Mouse (Mus musculus): ENCODE measurements around the gene Gsdma. TPM values are rescaled to one million over a fixed set of nuclear protein-coding genes. Genes with fewer than 3 reads are reported as not detected.

Gene Gsdma
- polyA plus RNA-seq, 1 experiment from 2014 or later, result not detected

DNA sequence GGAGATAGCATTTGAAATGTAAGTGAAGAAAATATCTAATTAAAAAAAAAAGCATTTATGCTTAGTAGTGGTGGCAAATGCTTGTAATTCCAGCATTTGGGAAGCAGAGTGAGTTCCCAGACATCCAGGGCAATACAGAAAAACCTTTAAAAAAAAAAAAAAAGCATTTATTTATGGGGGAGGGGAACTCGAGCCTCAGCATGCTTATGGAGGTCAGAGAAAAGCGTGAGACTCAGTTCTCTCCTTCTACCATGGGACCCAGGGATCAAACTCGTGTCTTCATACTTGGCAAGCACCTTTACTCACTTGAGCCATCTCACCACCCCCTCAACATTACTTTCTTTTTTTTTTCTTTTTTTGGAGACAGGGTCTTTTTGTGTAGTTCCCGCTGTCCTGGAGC is 17.0 kb downstream of the Gsdma start:
- 76% methylated on average over 4 of the region's 4 CpGs for WGBS
- H3K9ac ChIP-seq (ENCODE audit: low read length), result no peak overlapping the region
- H3K4me2 ChIP-seq (ENCODE audit: low read length), result no peak overlapping the region
- peaks cover 2 to 9% of the 10 kb centered on the region in 2 experiments; a peak in 3 of 4 replicates for H3K4me1 ChIP-seq (ENCODE audit: control insufficient read depth in 2 of 2, insufficient read depth in 2 of 2, low read length in 2 of 2)
- no peak for ATAC-seq (ENCODE audit: insufficient number of reproducible peaks, insufficient read depth, low FRiP score, low read depth)
- H3K36me3 ChIP-seq (ENCODE audit: control insufficient read depth, insufficient read depth, low read length), result peaks cover 15% of the 10 kb centered on the region
- H3K27ac ChIP-seq (replicated peaks in 1 of 2; ENCODE audit: control insufficient read depth in 1 of 2, insufficient read depth in 1 of 2, low read depth in 2 of 2, low read length in 2 of 2), result no peak overlapping the region
- H3K4me3 ChIP-seq (ENCODE audit: control insufficient read depth in 1 of 2, insufficient read depth in 1 of 2, low read depth in 1 of 2, low read length in 2 of 2), result no peak overlapping the region
- no peaks in the 10 kb centered on the region for H3K27me3 ChIP-seq (ENCODE audit: control insufficient read depth, insufficient read depth, low read length)
- no peaks in the 10 kb centered on the region for H3K9me3 ChIP-seq (ENCODE audit: control insufficient read depth, low read length)

DNA sequence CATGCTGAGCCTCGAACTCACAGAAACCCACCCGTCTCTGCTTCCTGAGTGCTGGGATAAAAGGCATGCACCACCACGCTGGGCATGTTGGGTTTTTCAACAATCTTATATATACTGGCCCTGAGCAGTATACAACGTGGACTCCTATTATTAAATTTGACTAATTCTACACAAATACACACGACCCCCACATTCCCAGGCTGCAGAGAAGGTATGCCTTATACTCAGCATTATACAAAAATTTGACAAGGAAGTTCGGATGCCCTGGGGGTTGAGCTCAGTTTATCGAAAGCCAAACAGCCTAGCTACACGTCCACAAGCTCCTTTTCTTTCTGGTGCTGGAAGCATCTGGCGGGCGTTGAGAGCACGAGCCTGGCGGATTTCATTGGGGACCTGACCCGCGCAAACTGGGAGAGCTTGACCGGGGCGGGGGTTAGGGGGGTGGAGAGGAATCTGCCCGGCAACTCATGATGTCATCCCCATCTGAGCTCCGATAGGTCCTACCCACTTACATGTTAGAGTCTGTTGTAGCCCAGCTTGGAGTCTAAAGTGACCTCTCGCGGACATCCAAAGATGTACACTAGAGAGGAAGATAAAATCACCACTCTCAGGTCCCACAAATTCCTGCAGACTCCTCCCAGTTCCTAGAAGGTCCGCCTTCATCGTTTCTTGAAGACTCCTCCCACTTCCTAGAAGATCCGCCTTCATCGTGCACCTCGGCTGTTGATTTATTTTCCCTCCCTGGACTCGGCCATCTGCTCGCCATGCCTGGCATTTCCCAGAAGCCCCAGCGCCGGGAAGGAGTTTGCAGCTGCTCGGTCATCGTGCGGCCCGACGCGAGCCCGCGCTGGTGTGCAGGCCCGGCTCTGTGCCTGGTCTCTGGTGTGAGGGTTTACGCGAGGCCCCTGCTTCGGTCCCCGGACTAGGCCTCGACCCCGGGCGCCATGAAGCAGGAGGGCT is 17.9 kb downstream of the Gsdma start, which contains the start of gene Psmd3:
Gene Psmd3 (plus strand): TSS at position 769 of the 960 bp plus-strand sequence.
- Histone ChIP-seq H3K4me2 (ENCODE audit: low read length) (peak within 1 kb of the TSS; percentile 92), H3K27me3 (ENCODE audit: control insufficient read depth, insufficient read depth, low read length) (no peaks in the 10 kb centered on the region), H3K9ac (ENCODE audit: low read length) (peak within 1 kb of the TSS; percentile 99), H3K4me1 (ENCODE audit: control insufficient read depth in 2 of 2, insufficient read depth in 2 of 2, low read length in 2 of 2) (peaks cover 2 to 9% of the 10 kb centered on the region in 2 experiments; a peak in 3 of 4 replicates), H3K9me3 (ENCODE audit: control insufficient read depth, low read length) (no peaks in the 10 kb centered on the region), H3K36me3 (ENCODE audit: control insufficient read depth, insufficient read depth, low read length) (peaks cover 24% of the 10 kb centered on the region), H3K27ac (replicated peaks in 1 of 2; ENCODE audit: control insufficient read depth in 1 of 2, insufficient read depth in 1 of 2, low read depth in 2 of 2, low read length in 2 of 2) (peak within 1 kb of the TSS; percentile 66 to 72), H3K4me3 (ENCODE audit: control insufficient read depth in 1 of 2, insufficient read depth in 1 of 2, low read depth in 1 of 2, low read length in 2 of 2) (peak within 1 kb of the TSS; percentile 93 to 100)
- 4% methylated on average over 45 of the region's 45 CpGs for WGBS
- ATAC-seq (ENCODE audit: insufficient number of reproducible peaks, insufficient read depth, low FRiP score, low read depth), result peak; percentile 90

DNA sequence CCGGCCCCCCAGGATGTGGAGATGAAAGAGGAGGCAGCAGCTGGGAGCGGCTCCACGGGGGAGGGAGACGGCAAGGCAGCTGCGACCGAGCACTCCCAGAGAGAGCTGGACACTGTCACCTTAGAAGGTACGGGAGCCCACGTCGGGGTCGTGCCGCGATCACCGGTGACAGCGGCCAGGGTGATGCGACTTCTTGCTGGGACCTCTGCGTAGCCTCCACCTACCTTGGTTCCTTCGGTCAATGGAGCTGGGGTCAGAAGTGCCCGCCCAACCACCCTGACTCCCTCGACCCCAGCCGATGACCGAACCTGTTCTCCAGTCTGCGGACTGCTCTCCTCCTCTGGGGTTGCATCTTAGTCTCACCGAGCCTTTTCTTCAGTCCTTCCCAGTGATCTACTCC is 18.7 kb downstream of the Gsdma start:
- Histone ChIP-seq H3K27me3 (ENCODE audit: control insufficient read depth, insufficient read depth, low read length) (no peaks in the 10 kb centered on the region), H3K4me3 (ENCODE audit: control insufficient read depth in 1 of 2, insufficient read depth in 1 of 2, low read depth in 1 of 2, low read length in 2 of 2) (peak overlapping the region; percentile 93 to 100), H3K36me3 (ENCODE audit: control insufficient read depth, insufficient read depth, low read length) (peaks cover 31% of the 10 kb centered on the region), H3K27ac (replicated peaks in 1 of 2; ENCODE audit: control insufficient read depth in 1 of 2, insufficient read depth in 1 of 2, low read depth in 2 of 2, low read length in 2 of 2) (peak overlapping the region; percentile 2 to 72), H3K4me2 (ENCODE audit: low read length) (peak overlapping the region; percentile 92), H3K9ac (ENCODE audit: low read length) (peak overlapping the region; percentile 99), H3K4me1 (ENCODE audit: control insufficient read depth in 2 of 2, insufficient read depth in 2 of 2, low read length in 2 of 2) (peaks cover 2 to 9% of the 10 kb centered on the region in 2 experiments; a peak in 3 of 4 replicates), H3K9me3 (ENCODE audit: control insufficient read depth, low read length) (no peaks in the 10 kb centered on the region)
- whole genome bisulfite sequencing, result 0% methylated on average over 23 of the region's 23 CpGs
- ATAC-seq (ENCODE audit: insufficient number of reproducible peaks, insufficient read depth, low FRiP score, low read depth), result peak; percentile 7; the same call in 1 of the 2 replicates

DNA sequence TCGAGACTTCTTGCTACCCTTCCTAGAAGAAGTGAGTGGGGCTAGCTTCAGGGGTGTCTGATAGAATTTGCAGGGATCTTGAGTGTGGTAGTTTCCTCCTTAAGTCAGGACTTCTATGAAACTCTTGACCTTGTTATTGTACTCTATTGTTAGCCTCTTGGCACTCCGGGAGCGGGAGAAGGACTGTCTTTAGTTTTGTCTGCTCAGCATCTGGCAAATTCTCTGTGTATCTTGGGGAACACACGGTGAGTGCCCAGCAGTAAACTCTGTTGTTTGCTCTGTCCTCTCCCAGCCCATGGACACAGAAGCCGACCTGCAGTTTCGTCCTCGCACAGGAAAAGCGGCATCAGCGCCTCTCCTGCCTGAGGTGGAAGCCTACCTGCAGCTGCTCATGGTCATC is 21.5 kb downstream of the Gsdma start:
- Histone ChIP-seq H3K36me3 (ENCODE audit: control insufficient read depth, insufficient read depth, low read length) (peaks cover 56% of the 10 kb centered on the region), H3K27me3 (ENCODE audit: control insufficient read depth, insufficient read depth, low read length) (no peaks in the 10 kb centered on the region), H3K4me2 (ENCODE audit: low read length) (no peak overlapping the region), H3K9ac (ENCODE audit: low read length) (no peak overlapping the region), H3K4me1 (ENCODE audit: control insufficient read depth in 2 of 2, insufficient read depth in 2 of 2, low read length in 2 of 2) (peaks cover 2 to 9% of the 10 kb centered on the region in 2 experiments; a peak in 3 of 4 replicates), H3K27ac (replicated peaks in 1 of 2; ENCODE audit: control insufficient read depth in 1 of 2, insufficient read depth in 1 of 2, low read depth in 2 of 2, low read length in 2 of 2) (no peak overlapping the region), H3K9me3 (ENCODE audit: control insufficient read depth, low read length) (no peaks in the 10 kb centered on the region), H3K4me3 (ENCODE audit: control insufficient read depth in 1 of 2, insufficient read depth in 1 of 2, low read depth in 1 of 2, low read length in 2 of 2) (no peak overlapping the region)
- WGBS, result 92% methylated on average over 9 of the region's 9 CpGs
- ATAC-seq (ENCODE audit: insufficient number of reproducible peaks, insufficient read depth, low FRiP score, low read depth), result no peak

DNA sequence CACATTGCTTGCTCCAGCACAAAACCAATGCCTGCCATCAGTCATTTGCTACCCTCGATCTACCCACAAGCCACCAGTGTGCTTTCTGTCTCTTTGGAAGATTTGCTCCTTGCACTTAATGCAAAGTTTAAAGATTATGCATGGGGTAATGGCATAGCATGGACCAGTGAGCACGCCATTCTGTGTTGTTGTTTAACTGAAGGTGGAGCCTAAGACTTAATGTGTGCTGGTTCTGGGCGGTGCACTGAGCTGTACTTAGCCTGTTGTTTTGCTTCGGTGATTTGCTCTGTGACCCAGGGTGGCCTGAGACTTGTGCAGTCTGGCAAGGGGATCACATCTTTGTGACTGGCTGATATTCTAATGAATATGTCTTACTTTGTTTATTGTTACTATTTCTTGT is 22.8 kb downstream of the Gsdma start:
- Histone ChIP-seq H3K9me3 (ENCODE audit: control insufficient read depth, low read length) (no peaks in the 10 kb centered on the region), H3K4me1 (ENCODE audit: control insufficient read depth in 2 of 2, insufficient read depth in 2 of 2, low read length in 2 of 2) (peaks cover 0 to 9% of the 10 kb centered on the region in 2 experiments; a peak in 2 of 4 replicates), H3K27me3 (ENCODE audit: control insufficient read depth, insufficient read depth, low read length) (no peaks in the 10 kb centered on the region), H3K27ac (replicated peaks in 1 of 2; ENCODE audit: control insufficient read depth in 1 of 2, insufficient read depth in 1 of 2, low read depth in 2 of 2, low read length in 2 of 2) (no peak overlapping the region), H3K4me3 (ENCODE audit: control insufficient read depth in 1 of 2, insufficient read depth in 1 of 2, low read depth in 1 of 2, low read length in 2 of 2) (no peak overlapping the region), H3K9ac (ENCODE audit: low read length) (no peak overlapping the region), H3K4me2 (ENCODE audit: low read length) (no peak overlapping the region), H3K36me3 (ENCODE audit: control insufficient read depth, insufficient read depth, low read length) (peaks cover 69% of the 10 kb centered on the region)
- no peak for ATAC-seq (ENCODE audit: insufficient number of reproducible peaks, insufficient read depth, low FRiP score, low read depth)
- 89% methylated on average over 4 of the region's 4 CpGs for WGBS

DNA sequence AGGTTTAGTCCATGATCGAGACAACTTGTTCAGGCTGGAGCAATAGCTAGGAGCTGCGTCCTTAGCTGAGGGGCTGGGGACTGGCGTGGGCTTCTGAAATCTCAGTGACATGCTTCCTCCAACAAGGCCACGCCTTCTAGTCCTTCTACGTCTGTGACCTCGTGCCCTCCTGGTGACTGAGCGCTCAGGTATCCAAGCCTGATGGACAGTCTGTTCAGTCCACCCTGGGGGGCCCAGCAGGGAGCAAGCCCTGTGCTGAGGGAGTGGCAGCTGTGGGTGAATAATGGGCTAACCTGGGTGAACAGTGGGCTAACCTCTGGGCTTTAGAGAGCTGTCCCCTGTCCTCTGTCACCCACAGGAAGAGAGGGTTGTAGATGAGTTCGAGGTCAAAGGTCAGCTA is 23.9 kb downstream of the Gsdma start:
- Histone ChIP-seq H3K9me3 (ENCODE audit: control insufficient read depth, low read length) (no peaks in the 10 kb centered on the region), H3K27ac (replicated peaks in 1 of 2; ENCODE audit: control insufficient read depth in 1 of 2, insufficient read depth in 1 of 2, low read depth in 2 of 2, low read length in 2 of 2) (no peak overlapping the region), H3K9ac (ENCODE audit: low read length) (no peak overlapping the region), H3K4me1 (ENCODE audit: control insufficient read depth in 2 of 2, insufficient read depth in 2 of 2, low read length in 2 of 2) (peaks cover 0 to 9% of the 10 kb centered on the region in 2 experiments; a peak in 2 of 4 replicates), H3K27me3 (ENCODE audit: control insufficient read depth, insufficient read depth, low read length) (no peaks in the 10 kb centered on the region), H3K36me3 (ENCODE audit: control insufficient read depth, insufficient read depth, low read length) (peaks cover 80% of the 10 kb centered on the region), H3K4me3 (ENCODE audit: control insufficient read depth in 1 of 2, insufficient read depth in 1 of 2, low read depth in 1 of 2, low read length in 2 of 2) (no peak overlapping the region), H3K4me2 (ENCODE audit: low read length) (no peak overlapping the region)
- no peak for ATAC-seq (ENCODE audit: insufficient number of reproducible peaks, insufficient read depth, low FRiP score, low read depth)
- WGBS, result 80% methylated on average over 8 of the region's 8 CpGs

DNA sequence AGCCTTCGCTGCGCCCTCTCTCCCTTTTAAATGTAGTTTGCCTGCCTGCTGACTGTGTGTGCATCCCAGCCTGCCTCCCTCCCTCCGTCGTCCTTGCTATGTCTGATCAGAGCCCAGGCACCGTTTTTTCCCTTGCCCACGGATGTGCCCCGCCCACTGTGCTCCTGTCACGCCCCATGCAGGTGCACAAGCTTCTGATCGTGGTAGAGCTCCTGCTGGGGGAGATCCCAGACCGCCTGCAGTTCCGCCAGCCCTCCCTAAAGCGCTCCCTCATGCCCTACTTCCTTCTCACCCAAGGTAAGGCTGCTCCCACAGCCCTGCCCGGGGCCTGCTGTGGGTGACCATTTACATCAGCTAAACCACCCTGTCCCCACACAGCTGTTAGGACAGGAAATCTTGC is 29.1 kb downstream of the Gsdma start:
- ATAC-seq (ENCODE audit: insufficient number of reproducible peaks, insufficient read depth, low FRiP score, low read depth), result no peak

More for the DNA sequence above, 29.1 kb downstream of the Gsdma start:
- peaks cover 84% of the 10 kb centered on the region for H3K36me3 ChIP-seq (ENCODE audit: control insufficient read depth, insufficient read depth, low read length)
- no peak overlapping the region for H3K4me2 ChIP-seq (ENCODE audit: low read length)
- no peak overlapping the region for H3K9ac ChIP-seq (ENCODE audit: low read length)
- H3K27me3 ChIP-seq (ENCODE audit: control insufficient read depth, insufficient read depth, low read length), result no peaks in the 10 kb centered on the region
- H3K9me3 ChIP-seq (ENCODE audit: control insufficient read depth, low read length), result no peaks in the 10 kb centered on the region
- WGBS, result 79% methylated on average over 13 of the region's 13 CpGs
- H3K4me3 ChIP-seq (ENCODE audit: control insufficient read depth in 1 of 2, insufficient read depth in 1 of 2, low read depth in 1 of 2, low read length in 2 of 2), result no peak overlapping the region
- H3K27ac ChIP-seq (replicated peaks in 1 of 2; ENCODE audit: control insufficient read depth in 1 of 2, insufficient read depth in 1 of 2, low read depth in 2 of 2, low read length in 2 of 2), result no peak overlapping the region
- H3K4me1 ChIP-seq (ENCODE audit: control insufficient read depth in 2 of 2, insufficient read depth in 2 of 2, low read length in 2 of 2), result no peaks in the 10 kb centered on the region; a peak in 2 of 4 replicates

Data from heart, embryonic 14.5 days (tissue).